Mouse (Mus musculus) stomach, embryonic 14.5 days (tissue): ENCODE data around the gene Vapb. TPM values are rescaled to one million over a fixed set of nuclear protein-coding genes. Genes with fewer than 3 reads are reported as not detected.

Experiments
- ATAC-seq: fragments of 200-750 bp; cut with Nextera tagmentation; 2 replicates; pipeline ENCODE4 v1.8.0; 2017; ENCODE audit warnings: low read depth, moderate TSS enrichment; ENCODE audit not compliant: insufficient number of reproducible peaks, insufficient read depth, low FRiP score
- H3K27ac ChIP-seq: fragments of 300-500 bp; sonication (generic); 2 replicates; pipeline ENCODE4 v1.5.1; 2014; ENCODE audit warnings: mild to moderate bottlenecking, low read length, moderate library complexity, mixed read lengths
- H3K27me3 ChIP-seq: fragments of 300-500 bp; sonication (generic); 2 replicates; pipeline ENCODE4 v1.6.1; 2014; ENCODE audit warnings: low read length, control low read depth, mixed read lengths; ENCODE audit not compliant: control insufficient read depth, insufficient read depth
- H3K36me3 ChIP-seq: fragments of 300-500 bp; sonication (generic); 2 replicates; pipeline ENCODE4 v1.6.1; 2014; ENCODE audit warnings: mild to moderate bottlenecking, control low read depth, low read length, moderate library complexity, mixed read lengths; ENCODE audit not compliant: control insufficient read depth, insufficient read depth
- H3K4me1 ChIP-seq: fragments of 300-500 bp; sonication (generic); 2 replicates; pipeline ENCODE4 v1.6.1; 2014; ENCODE audit warnings: low read length, control low read depth, mixed read lengths; ENCODE audit not compliant: control insufficient read depth, insufficient read depth
- H3K4me2 ChIP-seq: fragments of 300-500 bp; sonication (generic); replicated peaks from 2 replicates; pipeline ENCODE4 v1.6.1; 2014; ENCODE audit warnings: low read depth, low read length, control low read depth
- H3K4me3 ChIP-seq: fragments of 300-500 bp; sonication (generic); 2 replicates; pipeline ENCODE4 v1.5.1; 2014; ENCODE audit warnings: low read depth, low read length, control low read depth
- H3K9ac ChIP-seq: fragments of 300-500 bp; sonication (generic); replicated peaks from 2 replicates; pipeline ENCODE4 v1.6.1; 2014; ENCODE audit warnings: low read depth, mild to moderate bottlenecking, control low read depth, low read length, moderate library complexity, mixed read lengths
- H3K9me3 ChIP-seq: fragments of 300-500 bp; sonication (generic); 2 replicates; pipeline ENCODE4 v1.6.1; 2016; ENCODE audit warnings: low read depth, low read length, control low read depth; ENCODE audit not compliant: control insufficient read depth
- WGBS: fragments of 180-500 bp; shearing (Covaris S2); extraction: QIAGEN DNeasy Blood & Tissue Kit; methylation state at CpG from one replicate; pipeline ENCODE4 v1.1.7; 2014; 5-methylcytosine and 5-hydroxymethylcytosine counted together
- polyA plus RNA-seq: library from polyadenylated mRNA; unstranded; fragments of >200 nt; fragmentation: Nextera tagmentation; extraction: Ambion mirVana; gene quantifications from 2 replicates; pipeline ENCODE4 v1.2.1, GENCODE M21; 2014

Gene Vapb
- polyA plus RNA-seq, 1 experiment from 2014 or later: 13.4 TPM

DNA sequence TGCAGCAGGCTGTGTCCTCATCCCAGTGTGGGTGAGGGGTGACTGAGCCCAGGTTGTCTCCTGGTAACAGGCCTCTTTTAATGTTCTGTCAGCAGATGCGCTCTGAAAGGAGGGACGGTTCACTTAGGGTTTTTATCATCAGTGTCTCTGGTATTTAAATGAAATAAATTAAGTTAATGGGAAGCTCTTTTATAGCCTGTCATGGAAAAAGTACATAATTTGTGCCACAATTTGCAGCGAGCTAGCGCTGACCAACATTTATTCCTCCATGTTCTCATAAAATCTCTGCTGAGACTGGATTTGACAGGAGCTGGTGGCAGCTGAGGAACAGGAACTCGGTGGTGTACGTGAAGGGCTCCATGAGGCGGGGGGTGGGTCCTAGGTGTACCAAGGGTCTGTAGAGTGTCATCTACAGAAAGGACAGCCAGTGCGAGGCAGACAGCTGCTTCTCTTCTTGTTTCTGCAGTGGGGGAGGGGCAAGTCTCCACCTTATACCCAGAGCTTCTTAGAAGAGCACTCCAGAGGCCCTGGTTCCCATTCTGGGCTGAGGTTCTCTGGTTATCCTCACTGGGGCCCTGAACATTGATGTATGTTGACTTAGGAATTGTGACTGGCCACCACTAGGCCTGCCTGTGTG lies 30.8 kb downstream of the Vapb start:
- Histone ChIP-seq H3K27ac (no peak overlapping the region), H3K9me3 (no peaks in the 10 kb centered on the region), H3K9ac (no peak overlapping the region), H3K27me3 (no peaks in the 10 kb centered on the region), H3K4me3 (no peak overlapping the region), H3K4me2 (no peak overlapping the region), H3K4me1 (peaks cover 21% of the 10 kb centered on the region; the same call in 1 of the 2 replicates), H3K36me3 (peaks cover under 1% of the 10 kb centered on the region; the same call in 1 of the 2 replicates)
- WGBS: 40% methylated on average over 8 of the region's 8 CpGs
- ATAC-seq: no peak

DNA sequence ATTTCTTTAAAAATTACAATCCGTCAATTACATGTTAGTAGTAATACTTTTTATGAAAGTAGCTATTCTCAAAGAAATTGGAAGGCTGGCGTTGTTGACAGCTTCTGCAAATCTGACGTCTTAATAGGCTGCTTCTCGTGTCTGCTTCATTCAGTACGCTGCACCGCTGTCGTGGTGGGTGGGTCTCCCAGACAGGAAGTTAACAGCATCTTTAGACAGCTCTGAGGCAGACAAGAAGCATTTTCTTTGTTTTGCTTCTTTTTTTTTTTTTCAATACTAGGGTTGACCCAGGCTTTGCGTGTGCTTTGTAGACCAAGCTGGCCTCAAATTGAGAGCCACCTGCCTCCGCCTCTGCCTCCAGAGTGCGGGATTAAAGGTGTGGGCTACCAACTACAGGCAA lies 31.9 kb downstream of the Vapb start:
- 60% methylated on average over 10 of the region's 10 CpGs for WGBS
- Histone ChIP-seq H3K9ac (no peak overlapping the region), H3K4me3 (no peak overlapping the region), H3K27me3 (no peaks in the 10 kb centered on the region), H3K36me3 (no peaks in the 10 kb centered on the region; the same call in 1 of the 2 replicates), H3K4me1 (peaks cover 18% of the 10 kb centered on the region; the same call in 1 of the 2 replicates), H3K9me3 (no peaks in the 10 kb centered on the region), H3K27ac (peak overlapping the region; percentile 28; the same call in 1 of the 2 replicates), H3K4me2 (no peak overlapping the region)
- no peak for ATAC-seq

DNA sequence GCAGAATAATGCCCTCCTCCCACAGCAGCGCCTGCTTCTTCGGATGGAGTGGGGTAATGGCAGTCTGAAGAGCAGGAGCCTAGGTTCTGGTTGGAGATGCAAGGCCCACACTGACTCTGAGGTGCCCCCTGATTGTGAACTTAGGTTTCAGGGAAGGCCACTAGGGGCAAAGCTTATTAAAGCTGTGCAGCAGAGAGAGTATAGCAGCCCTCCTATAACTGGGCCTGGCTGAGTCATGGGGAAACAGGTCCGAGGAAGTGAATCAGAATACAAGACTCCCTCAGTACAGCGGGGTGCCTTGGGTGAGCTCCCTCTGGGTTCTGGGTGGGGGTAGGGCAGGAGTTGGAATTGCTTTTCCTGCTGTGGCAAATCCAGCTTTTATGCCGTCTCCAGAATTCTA lies 33.3 kb downstream of the Vapb start:
- Histone ChIP-seq H3K4me1 (peaks cover 22% of the 10 kb centered on the region; the same call in 1 of the 2 replicates), H3K4me2 (no peak overlapping the region), H3K36me3 (no peaks in the 10 kb centered on the region; the same call in 1 of the 2 replicates), H3K9ac (no peak overlapping the region), H3K4me3 (no peak overlapping the region), H3K9me3 (no peaks in the 10 kb centered on the region), H3K27ac (no peak overlapping the region), H3K27me3 (no peaks in the 10 kb centered on the region)
- no peak for ATAC-seq
- WGBS: 70% methylated on average over 5 of the region's 5 CpGs

DNA sequence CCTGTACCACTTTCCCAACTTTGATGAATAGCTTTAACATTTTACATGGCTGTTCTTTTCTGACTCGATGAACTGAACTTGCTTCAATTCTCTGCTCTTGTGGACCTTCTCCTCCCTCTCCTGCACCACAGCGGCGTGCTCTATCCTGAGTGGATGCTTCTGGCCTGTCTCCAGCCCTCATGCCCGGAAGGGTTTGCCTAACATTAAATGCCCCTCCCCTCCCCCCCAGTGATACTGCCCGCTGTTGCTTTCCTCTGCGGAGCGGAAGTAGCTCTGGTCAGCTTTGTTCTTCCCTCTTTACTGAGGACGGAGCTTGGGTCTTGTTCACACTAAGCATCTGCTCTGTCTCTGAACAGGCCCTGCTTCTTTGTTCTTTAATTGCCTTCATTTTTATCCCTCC lies 34.4 kb downstream of the Vapb start:
- 58% methylated on average over 8 of the region's 8 CpGs for WGBS
- no peak for ATAC-seq
- no peak overlapping the region for H3K4me2 ChIP-seq
- peak overlapping the region; percentile 27; the same call in 1 of the 2 replicates for H3K27ac ChIP-seq
- no peaks in the 10 kb centered on the region for H3K9me3 ChIP-seq
- no peak overlapping the region for H3K4me3 ChIP-seq
- H3K27me3 ChIP-seq: no peaks in the 10 kb centered on the region
- peaks cover 3% of the 10 kb centered on the region; the same call in 1 of the 2 replicates for H3K36me3 ChIP-seq
- peaks cover 28% of the 10 kb centered on the region for H3K4me1 ChIP-seq
- no peak overlapping the region for H3K9ac ChIP-seq

DNA sequence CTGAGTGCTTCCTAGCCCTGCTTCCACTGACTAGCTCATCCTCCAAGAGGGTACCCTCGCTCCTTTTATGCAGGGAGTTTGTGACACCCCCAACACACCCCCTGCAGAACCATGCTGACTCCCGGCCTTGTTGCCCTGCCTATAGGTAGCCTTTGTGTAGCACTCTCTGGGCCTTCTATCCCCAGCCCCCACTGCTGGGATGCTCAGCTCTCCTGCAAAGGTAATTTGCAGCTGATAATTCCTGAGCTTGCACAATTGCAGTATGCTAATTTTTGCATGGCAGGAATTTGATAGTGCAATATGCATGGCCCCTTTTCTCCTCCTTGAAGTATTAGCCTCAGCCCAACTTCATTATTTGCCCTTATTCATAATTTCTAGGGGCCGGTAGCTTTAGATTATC lies 38.2 kb downstream of the Vapb start:
- Histone ChIP-seq H3K4me1 (peaks cover 14% of the 10 kb centered on the region), H3K27ac (no peak overlapping the region), H3K36me3 (peaks cover 10% of the 10 kb centered on the region; the same call in 1 of the 2 replicates), H3K27me3 (no peaks in the 10 kb centered on the region), H3K9ac (no peak overlapping the region), H3K4me2 (no peak overlapping the region), H3K4me3 (no peak overlapping the region), H3K9me3 (no peaks in the 10 kb centered on the region)
- 52% methylated on average over 3 of the region's 3 CpGs for WGBS
- no peak for ATAC-seq

DNA sequence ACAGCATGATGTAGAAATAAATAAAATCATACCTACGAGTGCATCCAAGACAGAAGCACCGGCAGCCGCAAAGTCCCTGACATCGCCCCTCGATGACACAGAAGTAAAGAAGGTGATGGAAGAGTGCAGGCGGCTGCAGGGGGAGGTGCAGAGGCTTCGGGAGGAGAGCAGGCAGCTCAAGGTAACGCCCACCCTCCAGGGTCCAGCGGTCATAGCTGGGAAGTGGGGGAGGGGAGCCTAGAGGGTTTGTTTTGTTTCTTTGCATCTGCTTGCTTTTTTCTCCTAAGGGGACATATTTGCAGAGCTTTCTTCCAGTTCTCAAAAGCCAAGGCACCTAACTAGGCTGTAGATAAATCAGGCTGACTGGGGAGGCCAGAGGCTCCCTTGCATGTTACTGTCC lies 38.8 kb downstream of the Vapb start:
- no peak for ATAC-seq
- Histone ChIP-seq H3K27ac (no peak overlapping the region), H3K4me1 (peaks cover 11% of the 10 kb centered on the region), H3K4me2 (no peak overlapping the region), H3K9me3 (no peaks in the 10 kb centered on the region), H3K27me3 (no peaks in the 10 kb centered on the region), H3K9ac (no peak overlapping the region), H3K4me3 (no peak overlapping the region), H3K36me3 (peaks cover 10% of the 10 kb centered on the region; the same call in 1 of the 2 replicates)
- 22% methylated on average over 9 of the region's 9 CpGs for WGBS

DNA sequence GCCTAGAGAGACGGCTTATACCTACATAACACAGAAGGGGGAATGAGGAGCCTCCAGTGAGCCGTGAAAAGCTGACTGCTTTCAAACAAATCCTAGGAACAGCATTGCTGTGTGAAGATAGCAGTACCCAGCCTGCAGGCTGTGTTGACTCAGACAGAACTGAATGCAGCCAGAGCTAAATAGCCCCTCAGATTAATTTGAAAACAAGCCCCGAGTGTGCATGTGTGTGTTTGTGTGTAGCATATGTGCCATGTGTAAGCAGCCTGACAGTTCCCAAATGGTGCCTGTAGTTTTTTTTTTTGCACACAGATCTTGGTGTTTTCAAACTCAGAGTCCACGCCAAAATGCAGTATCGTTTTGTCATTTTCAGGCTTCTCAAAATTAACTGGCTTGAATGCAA lies 43.6 kb downstream of the Vapb start:
- ATAC-seq: no peak
- H3K4me3 ChIP-seq: no peak overlapping the region
- whole genome bisulfite sequencing: 72% methylated on average over 5 of the region's 5 CpGs
- H3K4me2 ChIP-seq: no peak overlapping the region
- H3K27me3 ChIP-seq: no peaks in the 10 kb centered on the region
- peaks cover 22% of the 10 kb centered on the region for H3K36me3 ChIP-seq
- H3K4me1 ChIP-seq: peaks cover 5% of the 10 kb centered on the region
- peak overlapping the region; percentile 27; the same call in 1 of the 2 replicates for H3K27ac ChIP-seq
- no peaks in the 10 kb centered on the region for H3K9me3 ChIP-seq
- no peak overlapping the region for H3K9ac ChIP-seq

DNA sequence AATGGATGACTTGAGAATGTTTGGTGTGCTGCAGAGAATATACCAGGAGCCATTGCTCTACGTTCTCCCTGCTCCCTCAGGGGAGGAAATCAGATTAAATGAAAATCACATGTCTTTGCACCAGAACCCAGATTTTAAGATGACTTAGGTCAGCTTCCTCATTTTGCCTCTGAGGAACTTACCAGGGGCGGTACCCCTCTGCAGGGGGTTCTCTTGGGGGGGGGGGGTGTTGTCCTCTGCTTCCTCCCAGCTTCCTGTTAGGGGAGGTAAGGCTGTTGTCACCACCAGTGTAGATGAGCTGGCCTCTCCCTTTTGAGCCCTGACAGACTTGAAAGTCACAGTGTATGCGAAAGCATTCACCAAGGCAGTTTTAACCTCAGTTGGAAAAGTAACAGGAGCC lies 47.1 kb downstream of the Vapb start:
- no peak for ATAC-seq
- Histone ChIP-seq H3K9ac (no peak overlapping the region), H3K4me2 (no peak overlapping the region), H3K27me3 (no peaks in the 10 kb centered on the region), H3K27ac (no peak overlapping the region), H3K36me3 (peaks cover 12% of the 10 kb centered on the region), H3K4me1 (peaks cover 2% of the 10 kb centered on the region), H3K9me3 (no peaks in the 10 kb centered on the region; the same call in 1 of the 2 replicates), H3K4me3 (no peak overlapping the region)
- WGBS: 76% methylated on average over 3 of the region's 3 CpGs

DNA sequence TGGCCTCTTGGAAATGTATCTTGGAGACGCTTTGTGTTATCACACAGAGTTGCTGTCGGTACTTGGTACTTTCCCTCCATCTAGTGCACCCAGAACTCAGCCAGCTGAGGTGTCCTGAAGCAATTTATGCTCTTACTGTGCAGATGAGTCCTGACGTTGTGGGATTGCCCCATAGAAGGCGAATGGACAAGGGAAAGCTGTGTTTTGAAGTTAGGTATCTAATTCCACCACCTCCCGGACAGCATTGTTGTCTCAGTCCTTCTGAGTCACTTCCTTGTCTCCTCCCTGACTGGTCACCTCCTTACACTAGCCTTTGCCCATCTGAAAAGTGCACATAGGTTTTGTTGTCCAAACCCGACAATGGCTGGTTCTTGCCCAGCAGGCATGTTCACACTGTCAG lies 47.6 kb downstream of the Vapb start:
- no peaks in the 10 kb centered on the region for H3K27me3 ChIP-seq
- H3K9ac ChIP-seq: no peak overlapping the region
- H3K27ac ChIP-seq: no peak overlapping the region
- no peak overlapping the region for H3K4me2 ChIP-seq
- peaks cover 12% of the 10 kb centered on the region for H3K36me3 ChIP-seq
- H3K9me3 ChIP-seq: no peaks in the 10 kb centered on the region; the same call in 1 of the 2 replicates
- ATAC-seq: no peak
- H3K4me1 ChIP-seq: peaks cover 7% of the 10 kb centered on the region
- no peak overlapping the region for H3K4me3 ChIP-seq
- WGBS: 76% methylated on average over 6 of the region's 6 CpGs
